In the genomic region with DNA sequence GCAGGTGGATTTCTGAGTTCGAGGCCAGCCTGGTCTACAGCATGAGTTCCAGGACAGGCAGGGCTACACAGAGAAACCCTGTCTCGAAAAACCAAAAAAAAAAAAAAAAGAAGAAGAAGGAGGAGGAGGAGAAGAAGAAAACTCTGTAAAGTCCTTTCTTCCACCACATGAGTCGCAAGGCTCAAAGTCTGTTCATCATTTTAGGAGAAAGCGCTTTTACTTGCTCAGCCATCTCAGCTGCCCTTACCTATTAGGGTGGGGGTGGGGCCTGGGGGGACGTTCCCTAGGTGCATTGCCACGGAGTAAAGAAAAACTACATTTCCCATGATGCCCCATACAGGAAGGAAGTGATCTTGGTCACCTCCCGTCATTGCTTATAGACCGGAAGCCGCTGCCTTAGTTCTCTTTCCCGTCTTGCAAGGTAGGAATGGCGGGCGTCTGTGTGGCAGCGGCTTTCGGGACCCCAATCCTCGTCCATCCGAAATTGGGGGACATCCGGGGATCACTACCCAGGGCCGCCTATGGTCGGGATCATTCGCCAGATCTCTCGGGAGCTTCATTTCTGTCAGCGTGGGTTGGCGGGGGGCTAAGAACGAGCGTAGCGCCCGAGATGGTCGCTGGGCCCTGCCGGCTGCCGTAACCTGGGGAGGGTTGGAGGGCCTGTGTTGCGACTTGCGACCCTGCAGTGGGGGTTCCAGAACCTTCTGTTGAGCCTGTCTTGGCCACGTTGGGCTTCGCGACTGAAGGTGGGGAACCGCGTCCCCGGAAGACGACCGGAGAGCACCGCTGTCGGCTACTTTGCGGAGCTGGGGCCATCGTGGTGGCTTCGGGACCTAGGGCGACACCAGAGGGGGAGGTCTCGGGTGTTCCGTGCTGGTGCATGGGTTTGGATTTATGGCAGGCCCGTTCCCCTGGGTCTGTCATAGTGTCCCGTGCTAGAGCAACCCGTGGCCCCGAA, we compare ENCODE assay signal across 8 mouse cellular contexts. TPM values are rescaled to one million over a fixed set of nuclear protein-coding genes. Genes with fewer than 3 reads are reported as not detected.
DNase-seq lines count a peak whose midpoint lies in the region; ATAC-seq and TF ChIP-seq lines count a peak whose summit lies in the region.

A gene (plus strand): TSS at position 350 of the 958 bp plus-strand sequence.

- peak within 1 kb of the TSS; percentile 98 for H3K9ac ChIP-seq in embryonic facial prominence, embryonic 11.5 days (replicated peaks; ENCODE audit: low read length)
- peak within 1 kb of the TSS; percentile 96 for H3K9ac ChIP-seq in intestine, postnatal 0 days (ENCODE audit: low read depth, low read length)
- H3K9ac ChIP-seq in midbrain, embryonic 12.5 days (replicated peaks): peak within 1 kb of the TSS; percentile 87

- peaks cover 4% of the 10 kb centered on the region for H3K4me1 ChIP-seq in embryonic facial prominence, embryonic 11.5 days (ENCODE audit: control insufficient read depth, insufficient read depth, low read length)
- no peaks in the 10 kb centered on the region for H3K4me1 ChIP-seq in intestine, postnatal 0 days (replicated peaks; ENCODE audit: control insufficient read depth, insufficient read depth, low read length)
- H3K4me1 ChIP-seq in limb, embryonic 10.5 days: peaks cover 23% of the 10 kb centered on the region
- H3K4me1 ChIP-seq in midbrain, embryonic 12.5 days: peaks cover 22% of the 10 kb centered on the region
- H3K4me1 ChIP-seq in small intestine, adult 2 months (ENCODE audit: control insufficient read depth, insufficient read depth, insufficient read length, low read length): peaks cover 4% of the 10 kb centered on the region; the same call in 1 of the 2 replicates

- WGBS in embryonic facial prominence, embryonic 11.5 days: under 1% methylated on average over 52 of the region's 52 CpGs
- WGBS in intestine, postnatal 0 days: 1% methylated on average over 52 of the region's 52 CpGs
- WGBS in limb, embryonic 10.5 days: 2% methylated on average over 52 of the region's 52 CpGs
- WGBS in midbrain, embryonic 12.5 days: 1% methylated on average over 52 of the region's 52 CpGs
- under 1% methylated on average over 52 of the region's 52 CpGs for WGBS in small intestine, adult 2 months

- peak within 1 kb of the TSS; percentile 96 for H3K4me3 ChIP-seq in embryonic facial prominence, embryonic 11.5 days (ENCODE audit: low read depth, low read length)
- peak within 1 kb of the TSS; percentile 80 for H3K4me3 ChIP-seq in intestine, postnatal 0 days (ENCODE audit: low read depth, low read length)
- H3K4me3 ChIP-seq in limb, embryonic 10.5 days: peak within 1 kb of the TSS; percentile 94
- H3K4me3 ChIP-seq in midbrain, embryonic 12.5 days: peak within 1 kb of the TSS; percentile 68
- H3K4me3 ChIP-seq in small intestine, adult 2 months (ENCODE audit: low read depth, low read length): peak within 1 kb of the TSS; percentile 99

- ATAC-seq in embryonic facial prominence, embryonic 11.5 days (replicated peaks; ENCODE audit: insufficient number of reproducible peaks, low FRiP score, low TSS enrichment, low read depth): peak; percentile 86
- ATAC-seq in granulocyte monocyte progenitor cell, adult 5-6 weeks (replicated peaks; ENCODE audit: poor library complexity, severe bottlenecking): peak; percentile 95
- ATAC-seq in intestine, postnatal 0 days: peak; percentile 84
- ATAC-seq in midbrain, embryonic 12.5 days (ENCODE audit: low FRiP score, low read depth): peak; percentile 92

- no peak for TF ChIP-seq CTCF in intestine, postnatal 0 days (IDR thresholded peaks at IDR 0.05; ENCODE audit: low read depth)
- TF ChIP-seq CTCF in small intestine, adult 2 months (IDR thresholded peaks at IDR 0.05; ENCODE audit: extremely low read depth, insufficient read length, insufficient replicate concordance, low read depth, low read length): no peak

- H3K27ac ChIP-seq in embryonic facial prominence, embryonic 11.5 days (replicated peaks; ENCODE audit: low read depth, low read length): peak within 1 kb of the TSS; percentile 11
- H3K27ac ChIP-seq in intestine, postnatal 0 days (ENCODE audit: low read depth, low read length): peak within 1 kb of the TSS; percentile 79
- H3K27ac ChIP-seq in limb, embryonic 10.5 days: peak within 1 kb of the TSS; percentile 96
- H3K27ac ChIP-seq in midbrain, embryonic 12.5 days (replicated peaks): peak within 1 kb of the TSS; percentile 85
- H3K27ac ChIP-seq in small intestine, adult 2 months (ENCODE audit: insufficient read depth, low read depth, low read length): peak within 1 kb of the TSS; percentile 31

- TF ChIP-seq POLR2A in small intestine, adult 2 months (IDR thresholded peaks at IDR 0.05; ENCODE audit: low read depth, low read length): peak; percentile 74

- H3K4me2 ChIP-seq in embryonic facial prominence, embryonic 11.5 days (ENCODE audit: low read depth, low read length): peak within 1 kb of the TSS; percentile 69
- peak within 1 kb of the TSS; percentile 75 for H3K4me2 ChIP-seq in intestine, postnatal 0 days (replicated peaks; ENCODE audit: low read depth)
- H3K4me2 ChIP-seq in midbrain, embryonic 12.5 days (replicated peaks): peak within 1 kb of the TSS; percentile 70

- DNase-seq in layer of hippocampus, adult 11-12 months (ENCODE audit: low spot score): peak; percentile 84
- no peak for DNase-seq in layer of hippocampus, adult 9-10 months (ENCODE audit: low spot score)
- DNase-seq in embryonic facial prominence, embryonic 11.5 days (ENCODE audit: low spot score): peak; percentile 95
- peak; percentile 84 for DNase-seq in limb, embryonic 10.5 days (ENCODE audit: low spot score)

- no peaks in the 10 kb centered on the region for H3K27me3 ChIP-seq in embryonic facial prominence, embryonic 11.5 days (ENCODE audit: control insufficient read depth, insufficient read depth, low read length)
- no peaks in the 10 kb centered on the region for H3K27me3 ChIP-seq in intestine, postnatal 0 days (replicated peaks; ENCODE audit: control insufficient read depth, insufficient read depth, low read length)
- H3K27me3 ChIP-seq in limb, embryonic 10.5 days (ENCODE audit: low read depth, poor library complexity, severe bottlenecking): no peaks in the 10 kb centered on the region
- no peaks in the 10 kb centered on the region for H3K27me3 ChIP-seq in midbrain, embryonic 12.5 days
- no peaks in the 10 kb centered on the region for H3K27me3 ChIP-seq in small intestine, adult 2 months (ENCODE audit: control insufficient read depth, insufficient read depth, low read length)

- H3K36me3 ChIP-seq in embryonic facial prominence, embryonic 11.5 days (replicated peaks; ENCODE audit: control insufficient read depth, insufficient read depth, low read depth, low read length): peaks cover 20% of the 10 kb centered on the region
- peaks cover 37% of the 10 kb centered on the region for H3K36me3 ChIP-seq in intestine, postnatal 0 days (ENCODE audit: control insufficient read depth, insufficient read depth)
- H3K36me3 ChIP-seq in limb, embryonic 10.5 days: peaks cover 43% of the 10 kb centered on the region
- peaks cover 40% of the 10 kb centered on the region for H3K36me3 ChIP-seq in midbrain, embryonic 12.5 days
- H3K36me3 ChIP-seq in small intestine, adult 2 months (ENCODE audit: control insufficient read depth, insufficient read depth, low read length): peaks cover 34% of the 10 kb centered on the region

- no peaks in the 10 kb centered on the region for H3K9me3 ChIP-seq in embryonic facial prominence, embryonic 11.5 days (replicated peaks; ENCODE audit: control insufficient read depth, low read length)
- H3K9me3 ChIP-seq in intestine, postnatal 0 days (ENCODE audit: control insufficient read depth): no peaks in the 10 kb centered on the region
- no peaks in the 10 kb centered on the region for H3K9me3 ChIP-seq in limb, embryonic 10.5 days (replicated peaks)
- H3K9me3 ChIP-seq in midbrain, embryonic 12.5 days: no peaks in the 10 kb centered on the region

RNA-seq across cellular contexts. Expression of the gene that starts here (rescaled TPM):
- 776 and 796 TPM in 2 replicates for polyA plus RNA-seq in embryonic facial prominence, embryonic 11.5 days (2014; fragmentation: Nextera tagmentation; extraction: Ambion mirVana)
- total RNA-seq in granulocyte monocyte progenitor cell, adult 5-6 weeks (2014; fragmentation: Nextera tagmentation): 2,241 and 2,395 TPM in 2 replicates
- total RNA-seq in granulocyte monocyte progenitor cell, adult 5-6 weeks (2017): 1,241 and 1,301 TPM in 2 replicates
- polyA plus RNA-seq in intestine, postnatal 0 days (2015; fragmentation: Nextera tagmentation; extraction: Ambion mirVana): 359 and 402 TPM in 2 replicates
- polyA plus RNA-seq in limb, embryonic 10.5 days (2016; fragmentation: Nextera tagmentation; extraction: Ambion mirVana): 661 and 766 TPM in 2 replicates
- polyA plus RNA-seq in midbrain, embryonic 12.5 days (2016; fragmentation: Nextera tagmentation; extraction: Ambion mirVana): 475 and 502 TPM in 2 replicates
- 116 and 161 TPM in 2 replicates for polyA plus RNA-seq in small intestine, adult 2 months (2012; rRNA removed)

Comparison
In these comparisons a context has a peak if more than half of its experiments do, and no peak if none do; other contexts are left out.
1. H3K27ac ChIP-seq: peak in every context shown above with its lines; median percentile 96 in limb, embryonic 10.5 days; 85 in midbrain, embryonic 12.5 days; 79 in intestine, postnatal 0 days; 31 in small intestine, adult 2 months; 11 in embryonic facial prominence, embryonic 11.5 days.